Mouse (Mus musculus) neural tube, embryonic 12.5 days (tissue): ENCODE results near the gene Lpcat2. TPM values are rescaled to one million over a fixed set of nuclear protein-coding genes. Genes with fewer than 3 reads are reported as not detected.

Experiments used
- ATAC-seq: fragments of 200-750 bp; cut with Nextera tagmentation; 2 replicates; pipeline ENCODE4 v1.8.0; 2017; ENCODE audit warnings: low read depth, mild to moderate bottlenecking, moderate TSS enrichment, moderate library complexity; ENCODE audit not compliant: low FRiP score
- H3K27ac ChIP-seq: fragments of 300-500 bp; sonication (generic); 2 replicates; pipeline ENCODE4 v1.5.1; 2016
- H3K27me3 ChIP-seq: fragments of 300-500 bp; sonication (generic); replicated peaks from 2 replicates; pipeline ENCODE4 v1.6.1; 2016; ENCODE audit warnings: mild to moderate bottlenecking
- H3K36me3 ChIP-seq: fragments of 300-500 bp; sonication (generic); 2 replicates; pipeline ENCODE4 v1.6.1; 2016; ENCODE audit warnings: mild to moderate bottlenecking
- H3K4me1 ChIP-seq: fragments of 300-500 bp; sonication (generic); 2 replicates; pipeline ENCODE4 v1.6.1; 2016
- H3K4me2 ChIP-seq: fragments of 300-500 bp; sonication (generic); replicated peaks from 2 replicates; pipeline ENCODE4 v1.6.1; 2016; ENCODE audit warnings: mild to moderate bottlenecking
- H3K4me3 ChIP-seq: fragments of 300-500 bp; sonication (generic); 2 replicates; pipeline ENCODE4 v1.5.1; 2016
- H3K9ac ChIP-seq: fragments of 300-500 bp; sonication (generic); 2 replicates; pipeline ENCODE4 v1.6.1; 2016; ENCODE audit warnings: mild to moderate bottlenecking
- H3K9me3 ChIP-seq: fragments of 300-500 bp; sonication (generic); 2 replicates; pipeline ENCODE4 v1.6.1; 2016; ENCODE audit warnings: mild to moderate bottlenecking
- WGBS: fragments of 180-500 bp; shearing (Covaris S2); methylation state at CpG from one replicate; pipeline ENCODE4 v1.1.7; 2016; 5-methylcytosine and 5-hydroxymethylcytosine counted together
- polyA plus RNA-seq: library from polyadenylated mRNA; unstranded; fragments of >200 nt; fragmentation: Nextera tagmentation; extraction: Ambion mirVana; gene quantifications from 2 replicates; pipeline ENCODE4 v1.2.1, GENCODE M21; 2016

Lpcat2 gene
- 7.8 and 8.4 TPM in 2 replicates for polyA plus RNA-seq

DNA sequence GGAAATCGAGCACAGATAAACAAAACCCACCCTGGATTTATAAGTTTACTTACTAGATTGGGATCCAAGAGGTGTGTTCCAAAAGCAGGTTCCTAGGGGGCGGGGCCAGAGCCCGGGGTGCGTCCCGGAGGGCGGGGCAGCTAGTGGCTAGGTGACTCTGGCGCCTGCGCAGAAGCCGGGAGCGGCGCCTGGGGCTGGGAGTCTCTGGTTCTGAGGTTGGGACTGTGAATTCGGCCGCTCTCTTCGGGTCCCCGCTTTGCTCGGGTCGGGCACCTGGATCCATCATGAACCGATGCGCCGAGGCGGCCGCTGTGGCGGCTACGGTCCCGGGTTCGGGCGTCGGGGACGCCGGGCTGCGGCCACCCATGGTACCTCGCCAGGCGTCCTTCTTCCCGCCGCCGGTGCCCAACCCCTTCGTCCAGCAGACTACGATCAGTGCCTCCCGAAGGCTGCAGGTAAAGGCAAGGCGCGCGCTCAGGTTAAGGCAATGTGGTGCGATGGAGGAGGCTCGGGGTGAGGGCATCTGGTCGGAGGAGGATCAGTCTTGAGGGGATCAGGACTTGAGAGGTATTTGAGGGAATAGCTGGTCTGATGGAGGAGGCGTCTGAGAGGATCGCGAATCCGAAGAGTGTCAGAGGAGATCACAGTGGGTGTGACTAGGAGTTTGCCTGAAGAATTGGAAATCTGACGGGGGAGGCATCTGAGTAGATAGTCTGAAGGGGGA lies at the start of gene Lpcat2:
TSS of gene Lpcat2 (plus strand) at position 169 of the 724 bp plus-strand sequence.
- H3K27ac ChIP-seq: no peak within 1 kb of the TSS
- H3K9me3 ChIP-seq: no peaks in the 10 kb centered on the region
- H3K4me2 ChIP-seq: peak within 1 kb of the TSS; percentile 81
- H3K4me1 ChIP-seq: no peaks in the 10 kb centered on the region
- H3K27me3 ChIP-seq: peaks cover 18% of the 10 kb centered on the region
- ATAC-seq: peak; percentile 80
- under 1% methylated on average over 50 of the region's 50 CpGs for WGBS
- H3K36me3 ChIP-seq: no peaks in the 10 kb centered on the region
- H3K4me3 ChIP-seq: peak within 1 kb of the TSS; percentile 54
- H3K9ac ChIP-seq: peak within 1 kb of the TSS; percentile 64

DNA sequence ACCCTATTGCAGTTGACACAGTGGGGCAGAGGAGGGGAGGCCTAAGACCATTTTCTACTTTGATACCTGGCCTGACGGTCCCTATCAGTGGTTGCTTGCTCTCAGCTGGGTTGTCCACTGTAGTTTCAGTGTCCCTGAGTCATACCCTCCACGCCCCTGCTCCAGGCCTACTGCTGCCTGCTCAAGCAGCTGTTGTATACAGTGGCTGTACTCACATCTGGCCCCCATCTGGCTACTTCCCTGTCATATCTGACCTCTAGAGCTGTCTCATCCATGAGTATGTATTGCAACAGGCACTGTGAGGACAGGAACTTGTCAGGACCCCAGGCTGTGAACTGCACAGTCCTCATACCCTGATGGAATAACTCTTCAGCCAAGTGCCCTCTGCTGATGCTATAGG lies 42.4 kb upstream of the Lpcat2 start:
- Histone ChIP-seq H3K36me3 (no peaks in the 10 kb centered on the region), H3K4me2 (no peak overlapping the region), H3K9ac (no peak overlapping the region), H3K4me3 (no peak overlapping the region), H3K9me3 (no peaks in the 10 kb centered on the region), H3K4me1 (no peaks in the 10 kb centered on the region), H3K27me3 (no peaks in the 10 kb centered on the region), H3K27ac (no peak overlapping the region)
- 90% methylated on average over 2 of the region's 2 CpGs for WGBS
- ATAC-seq: no peak

DNA sequence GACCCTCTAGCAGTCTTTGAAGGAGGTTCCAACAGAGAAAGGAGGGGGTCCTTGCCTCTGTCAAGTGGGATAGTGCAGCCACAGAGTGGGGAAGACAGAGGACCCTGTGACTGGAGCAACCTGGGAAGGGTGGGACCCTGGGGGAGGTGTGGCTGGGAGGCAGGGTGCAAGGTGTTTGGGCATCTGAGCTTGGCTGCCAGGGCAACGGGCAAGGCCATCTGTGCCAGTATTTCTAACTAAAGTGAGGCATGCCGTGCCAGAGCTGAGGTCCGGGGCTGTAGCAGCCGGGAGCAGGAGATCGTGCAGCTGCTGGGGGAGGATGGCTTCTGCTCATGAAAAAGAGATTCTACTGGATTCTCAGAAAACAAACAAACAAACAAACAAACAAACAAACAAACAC lies 39.5 kb upstream of the Lpcat2 start:
- Histone ChIP-seq H3K9me3 (no peaks in the 10 kb centered on the region), H3K27ac (no peak overlapping the region), H3K36me3 (no peaks in the 10 kb centered on the region), H3K4me2 (no peak overlapping the region), H3K4me1 (no peaks in the 10 kb centered on the region), H3K9ac (no peak overlapping the region), H3K4me3 (no peak overlapping the region), H3K27me3 (no peaks in the 10 kb centered on the region)
- WGBS: 80% methylated on average over 5 of the region's 5 CpGs
- no peak for ATAC-seq

DNA sequence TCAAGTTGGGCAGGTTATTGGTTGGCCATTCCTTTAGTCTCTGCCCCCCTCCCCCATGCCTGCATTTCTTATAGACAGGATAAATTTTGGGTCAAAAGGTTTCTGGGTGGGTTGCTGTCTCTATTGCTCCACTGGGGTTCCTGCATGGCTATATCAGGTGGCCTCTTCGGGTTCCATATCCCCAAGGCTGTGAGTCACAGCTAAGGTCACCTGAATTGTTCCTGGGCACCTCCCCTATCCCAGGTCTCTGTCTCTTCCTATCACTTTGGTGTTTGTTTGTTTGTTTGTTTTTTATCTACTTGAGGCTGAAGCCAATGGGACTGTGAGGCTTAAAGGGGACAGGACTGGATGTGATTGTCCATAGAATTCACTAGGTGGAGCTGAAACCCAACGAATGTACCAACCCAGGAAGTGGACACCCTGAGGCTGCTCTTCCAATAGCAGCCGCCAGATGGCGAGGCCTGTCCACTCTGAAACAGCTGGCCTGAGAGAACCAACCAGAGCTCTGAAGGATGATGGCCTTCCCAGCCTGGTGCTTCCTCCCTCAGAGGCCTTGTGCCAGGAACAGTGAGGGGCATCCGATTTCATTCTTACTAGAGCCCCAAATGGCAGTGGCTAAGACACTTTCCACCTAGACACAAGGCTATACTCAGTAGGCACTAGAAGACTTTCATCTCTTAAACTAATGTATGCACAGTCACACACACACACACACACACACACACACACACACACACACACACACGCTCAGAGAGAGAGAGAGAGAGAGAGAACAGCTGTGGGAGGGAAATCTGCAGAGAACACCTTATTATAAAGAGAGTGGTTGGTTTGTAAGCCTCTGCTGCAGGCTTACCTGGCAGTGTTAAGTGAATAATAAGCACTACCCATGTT lies 37.0 kb upstream of the Lpcat2 start:
- Histone ChIP-seq H3K9ac (no peak overlapping the region), H3K4me1 (no peaks in the 10 kb centered on the region), H3K36me3 (no peaks in the 10 kb centered on the region), H3K4me3 (no peak overlapping the region), H3K4me2 (no peak overlapping the region), H3K9me3 (no peaks in the 10 kb centered on the region), H3K27me3 (no peaks in the 10 kb centered on the region), H3K27ac (no peak overlapping the region)
- peak; percentile 77 for ATAC-seq
- 24% methylated on average over 6 of the region's 6 CpGs for WGBS

DNA sequence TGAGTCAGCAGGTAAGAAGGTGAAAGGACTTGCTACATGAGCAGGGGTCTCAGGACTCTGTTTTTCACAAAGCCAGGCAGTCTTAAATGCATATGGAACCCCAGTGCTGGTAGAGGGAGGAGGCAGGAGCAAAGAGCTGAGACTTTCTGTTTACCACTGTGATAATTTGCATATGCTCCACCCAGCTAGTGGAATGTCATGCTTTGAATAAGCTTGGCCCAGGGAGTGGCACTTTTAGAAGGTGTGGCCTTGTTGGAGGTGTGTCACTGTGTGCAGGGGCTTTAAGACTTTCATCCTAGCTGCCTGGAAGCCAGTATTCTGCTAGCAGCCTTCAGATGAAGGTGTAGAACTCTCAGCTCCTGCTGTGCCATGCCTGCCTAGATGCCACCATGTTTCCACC lies 34.0 kb upstream of the Lpcat2 start:
- no peak for ATAC-seq
- no peak overlapping the region for H3K9ac ChIP-seq
- no peaks in the 10 kb centered on the region for H3K36me3 ChIP-seq
- no peak overlapping the region for H3K4me3 ChIP-seq
- H3K27ac ChIP-seq: no peak overlapping the region
- no peak overlapping the region for H3K4me2 ChIP-seq
- H3K9me3 ChIP-seq: no peaks in the 10 kb centered on the region
- H3K4me1 ChIP-seq: no peaks in the 10 kb centered on the region
- H3K27me3 ChIP-seq: peaks cover 2% of the 10 kb centered on the region; the same call in 1 of the 2 replicates

DNA sequence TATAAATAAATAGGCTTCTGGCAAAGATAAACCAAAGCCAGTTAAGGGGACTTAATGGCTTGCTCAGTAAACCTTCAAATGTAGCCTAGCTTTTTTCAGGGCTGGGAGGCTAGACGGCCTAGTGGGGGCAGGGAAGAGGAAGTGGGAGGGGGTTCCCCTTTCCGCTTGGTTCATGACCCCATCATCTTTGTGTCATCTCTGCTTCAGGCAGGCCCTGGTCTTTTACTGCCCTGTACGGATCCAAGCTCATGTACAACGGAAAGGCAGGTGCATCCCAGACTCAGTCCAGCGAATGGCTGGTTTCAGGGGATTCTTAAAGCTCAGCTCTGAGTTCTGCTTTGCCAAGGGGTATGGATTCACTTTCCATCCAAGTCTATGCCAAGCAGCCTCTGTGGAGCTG lies 32.8 kb upstream of the Lpcat2 start:
- Histone ChIP-seq H3K36me3 (no peaks in the 10 kb centered on the region), H3K9me3 (no peaks in the 10 kb centered on the region), H3K4me1 (0 out of 2 replicates have a peak, but pooled peaks cover 5% of the 10 kb centered on the region), H3K4me3 (no peak overlapping the region), H3K27ac (no peak overlapping the region), H3K9ac (no peak overlapping the region), H3K4me2 (no peak overlapping the region), H3K27me3 (peaks cover 10% of the 10 kb centered on the region; the same call in 1 of the 2 replicates)
- 74% methylated on average over 5 of the region's 5 CpGs for WGBS
- no peak for ATAC-seq

DNA sequence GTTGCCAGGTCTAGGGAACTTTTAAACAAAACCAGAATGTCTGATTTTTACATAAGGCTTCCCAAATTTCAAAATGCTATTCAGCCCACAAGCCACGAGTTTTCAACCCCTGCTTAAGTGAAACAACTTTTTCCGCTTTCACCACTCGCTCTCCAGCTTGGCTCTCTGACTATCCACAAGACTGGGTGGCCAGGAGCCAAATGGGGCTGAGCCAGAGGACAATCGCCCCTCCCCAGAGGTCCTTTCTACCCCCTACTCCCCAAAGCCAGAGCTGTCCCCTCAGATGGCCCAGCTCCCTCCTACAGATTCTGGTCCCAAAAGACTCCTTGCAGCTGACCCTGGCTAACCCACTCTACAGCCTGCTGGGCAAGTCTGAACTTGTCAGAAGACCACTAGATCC lies 29.1 kb upstream of the Lpcat2 start:
- H3K4me3 ChIP-seq: no peak overlapping the region
- H3K36me3 ChIP-seq: no peaks in the 10 kb centered on the region
- H3K4me2 ChIP-seq: no peak overlapping the region
- no peak for ATAC-seq
- H3K9me3 ChIP-seq: no peaks in the 10 kb centered on the region
- H3K4me1 ChIP-seq: 0 out of 2 replicates have a peak, but pooled peaks cover 11% of the 10 kb centered on the region
- H3K27me3 ChIP-seq: peaks cover 10% of the 10 kb centered on the region; the same call in 1 of the 2 replicates
- WGBS: 75% methylated on average over 4 of the region's 4 CpGs
- H3K27ac ChIP-seq: no peak overlapping the region
- H3K9ac ChIP-seq: no peak overlapping the region

DNA sequence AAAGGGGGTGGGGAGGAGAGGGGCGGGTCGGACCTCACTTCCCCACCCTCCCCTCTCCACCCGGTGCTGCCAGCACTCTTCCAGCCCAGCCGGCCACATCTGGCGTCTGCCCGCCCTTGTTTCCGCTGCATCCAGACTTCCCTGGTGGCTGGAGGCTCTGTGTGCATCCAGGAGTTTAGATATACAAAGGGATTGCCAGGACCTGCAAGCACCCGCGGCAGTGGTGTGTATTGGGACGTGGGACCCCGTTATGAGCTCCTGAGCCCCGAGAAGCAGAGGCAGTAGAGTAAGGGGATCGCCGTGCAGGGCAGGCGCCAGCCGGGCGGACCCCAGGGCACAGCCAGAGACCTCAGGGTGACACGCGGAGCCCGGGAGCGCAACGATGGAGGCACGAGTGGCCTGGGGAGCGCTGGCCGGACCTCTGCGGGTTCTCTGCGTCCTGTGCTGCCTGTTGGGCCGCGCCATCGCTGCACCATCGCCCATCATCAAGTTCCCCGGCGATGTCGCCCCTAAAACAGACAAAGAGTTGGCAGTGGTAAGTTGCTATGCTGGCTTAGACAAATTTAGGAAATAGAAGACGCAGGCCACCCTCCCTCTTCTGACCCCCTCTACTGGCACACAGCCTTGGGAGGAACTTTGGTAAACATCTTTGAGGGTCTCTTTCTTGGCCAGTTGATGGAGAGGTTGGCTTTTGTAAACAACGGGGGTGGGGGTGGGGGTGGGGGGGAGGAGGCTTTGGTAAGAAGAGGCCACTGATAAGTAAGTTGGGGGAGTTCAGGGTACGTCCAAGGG lies 27.7 kb upstream of the Lpcat2 start, which contains the start of gene Mmp2:
TSS of gene Mmp2 (plus strand) at position 49 of the 792 bp plus-strand sequence.
- 3% methylated on average over 37 of the region's 37 CpGs for WGBS
- H3K27ac ChIP-seq: no peak within 1 kb of the TSS
- H3K4me2 ChIP-seq: peak within 1 kb of the TSS; percentile 73
- H3K4me1 ChIP-seq: 0 out of 2 replicates have a peak, but pooled peaks cover 11% of the 10 kb centered on the region
- H3K36me3 ChIP-seq: no peaks in the 10 kb centered on the region
- peak within 1 kb of the TSS; percentile 41 for H3K4me3 ChIP-seq
- H3K27me3 ChIP-seq: peaks cover 10% of the 10 kb centered on the region; the same call in 1 of the 2 replicates
- no peaks in the 10 kb centered on the region for H3K9me3 ChIP-seq
- ATAC-seq: peak; percentile 37; the same call in 1 of the 2 replicates
- H3K9ac ChIP-seq: peak within 1 kb of the TSS; percentile 60

DNA sequence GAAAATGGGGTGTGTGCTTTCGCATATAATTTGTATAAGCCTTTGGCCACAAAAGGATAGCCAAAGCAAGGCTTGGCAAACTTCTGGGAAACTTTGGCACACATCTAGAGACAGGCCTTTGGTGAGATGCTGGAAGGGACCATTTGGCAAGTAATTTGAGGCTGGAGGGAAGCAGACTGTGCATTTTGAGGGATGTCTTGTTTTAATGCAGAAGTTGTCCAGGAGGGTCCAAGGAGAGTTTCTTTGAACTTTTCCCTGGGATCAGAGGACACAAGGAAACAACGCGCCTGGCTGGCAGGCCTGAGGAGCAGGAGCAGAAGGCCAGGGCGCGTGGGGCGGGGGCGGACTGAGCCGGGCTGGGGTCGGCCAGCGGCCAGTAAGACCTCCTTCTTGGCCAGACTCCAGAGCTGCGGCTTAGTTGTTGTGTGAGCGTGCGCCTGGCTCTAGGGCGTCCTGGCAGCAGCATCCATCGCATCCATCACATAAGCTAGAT lies 26.8 kb upstream of the Lpcat2 start:
- H3K9ac ChIP-seq: no peak overlapping the region; the same call in 1 of the 2 replicates
- peak overlapping the region; percentile 73 for H3K4me2 ChIP-seq
- no peak for ATAC-seq
- 49% methylated on average over 15 of the region's 15 CpGs for WGBS
- H3K27me3 ChIP-seq: peaks cover 10% of the 10 kb centered on the region; the same call in 1 of the 2 replicates
- 0 out of 2 replicates have a peak, but pooled peaks cover 11% of the 10 kb centered on the region for H3K4me1 ChIP-seq
- H3K9me3 ChIP-seq: no peaks in the 10 kb centered on the region
- no peak overlapping the region; the same call in 1 of the 2 replicates for H3K4me3 ChIP-seq
- no peak overlapping the region for H3K27ac ChIP-seq
- H3K36me3 ChIP-seq: no peaks in the 10 kb centered on the region

DNA sequence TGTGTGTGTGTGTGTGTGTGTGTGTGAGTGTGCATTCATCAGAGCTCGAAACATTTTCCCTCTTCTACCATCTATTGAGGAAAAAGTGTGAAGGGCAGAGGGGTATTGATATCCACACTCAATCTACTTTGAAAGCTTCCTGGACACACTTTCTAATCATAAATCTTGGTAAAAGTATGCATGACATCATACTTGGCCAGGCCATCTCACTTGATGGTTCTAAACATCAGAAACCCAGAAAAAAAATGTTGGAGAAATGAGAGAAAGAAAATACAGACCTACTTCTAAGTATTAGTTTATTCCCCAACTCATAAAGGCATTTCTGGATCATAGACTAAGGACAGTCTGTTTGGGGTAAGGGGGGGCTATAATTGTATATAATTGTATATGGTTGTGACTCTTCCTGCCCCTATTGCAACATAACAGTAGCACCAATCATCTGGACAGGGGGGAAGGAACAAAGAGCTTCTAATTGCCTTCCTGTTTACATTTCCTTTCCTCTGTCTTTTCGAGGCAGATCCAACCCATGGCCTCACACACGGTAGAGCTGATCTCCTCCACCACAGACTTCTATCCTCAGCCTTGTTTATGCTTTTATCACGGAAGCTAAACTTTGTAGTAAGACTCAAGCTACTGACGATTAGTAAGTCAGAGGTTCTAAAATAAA lies 20.9 kb upstream of the Lpcat2 start:
- no peak overlapping the region for H3K9ac ChIP-seq
- H3K4me1 ChIP-seq: no peaks in the 10 kb centered on the region
- H3K36me3 ChIP-seq: 0 out of 2 replicates have a peak, but pooled peaks cover 3% of the 10 kb centered on the region
- H3K9me3 ChIP-seq: no peaks in the 10 kb centered on the region
- no peak overlapping the region for H3K4me3 ChIP-seq
- WGBS: 73% methylated on average over 5 of the region's 5 CpGs
- H3K27ac ChIP-seq: no peak overlapping the region
- no peak overlapping the region for H3K4me2 ChIP-seq
- H3K27me3 ChIP-seq: no peaks in the 10 kb centered on the region
- no peak for ATAC-seq
